Mouse (Mus musculus) thymus, postnatal 10 days (tissue): Measurements from ENCODE around the gene Cdca7l.

Experiments
- DNase-seq, 2 experiments: peaks; one replicate each; pipeline ENCODE4 v3.0.0; 2021; ENCODE audit warnings: low spot score in 2 of 2

The Cdca7l gene

DNA sequence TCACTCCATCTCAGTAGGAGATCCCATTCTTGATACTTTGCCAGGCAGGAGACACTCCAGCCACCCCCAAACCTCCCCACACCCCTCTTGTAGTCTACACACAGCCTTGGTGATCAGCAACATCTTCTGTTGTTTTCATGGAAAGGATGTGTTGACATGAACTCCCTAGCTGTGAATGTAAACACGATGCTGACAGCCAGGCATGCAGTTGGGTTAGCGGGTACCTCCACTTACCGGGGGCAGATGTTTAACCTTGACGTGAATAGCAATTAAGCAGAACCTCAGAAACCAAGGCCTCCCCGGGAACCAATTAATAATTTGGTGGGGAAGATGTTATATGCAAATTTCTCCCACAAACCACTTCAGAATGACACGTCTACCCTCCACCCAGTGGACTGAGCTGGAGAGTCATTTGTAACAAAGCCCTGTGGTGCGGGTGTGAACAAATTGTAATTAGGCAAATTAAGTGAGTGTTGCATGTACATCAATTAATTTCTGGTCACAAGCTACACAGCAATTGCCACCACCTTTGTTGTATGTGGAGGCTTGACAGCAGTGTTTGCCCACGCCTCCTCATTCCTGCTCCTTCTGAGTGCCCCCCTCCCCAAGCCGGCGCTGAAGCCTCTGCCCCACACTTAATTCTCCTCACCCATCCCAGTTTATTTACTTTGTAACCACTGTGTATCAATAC lies 5.4 kb downstream of the Cdca7l start:
- DNase-seq, result no peak

DNA sequence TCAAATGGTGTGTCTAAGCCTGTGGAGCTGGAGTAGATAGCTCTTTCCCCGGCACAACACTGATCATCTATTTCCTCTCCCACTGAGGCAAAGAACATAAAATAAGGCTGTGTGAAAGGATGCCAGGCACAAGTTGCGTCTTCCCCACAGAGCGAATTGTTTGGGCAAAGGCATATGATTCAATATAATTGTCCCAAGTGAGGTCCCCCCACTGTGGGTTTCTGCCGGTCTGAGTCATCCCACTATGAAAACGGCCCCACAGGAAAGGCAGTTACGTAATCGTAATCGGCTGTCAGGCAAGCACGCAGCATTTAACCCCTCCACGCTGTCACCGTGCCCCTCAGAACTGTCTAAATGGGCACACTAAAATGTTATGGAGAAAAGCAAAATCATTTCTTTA lies 6.0 kb downstream of the Cdca7l start:
- DNase-seq, result no peak

DNA sequence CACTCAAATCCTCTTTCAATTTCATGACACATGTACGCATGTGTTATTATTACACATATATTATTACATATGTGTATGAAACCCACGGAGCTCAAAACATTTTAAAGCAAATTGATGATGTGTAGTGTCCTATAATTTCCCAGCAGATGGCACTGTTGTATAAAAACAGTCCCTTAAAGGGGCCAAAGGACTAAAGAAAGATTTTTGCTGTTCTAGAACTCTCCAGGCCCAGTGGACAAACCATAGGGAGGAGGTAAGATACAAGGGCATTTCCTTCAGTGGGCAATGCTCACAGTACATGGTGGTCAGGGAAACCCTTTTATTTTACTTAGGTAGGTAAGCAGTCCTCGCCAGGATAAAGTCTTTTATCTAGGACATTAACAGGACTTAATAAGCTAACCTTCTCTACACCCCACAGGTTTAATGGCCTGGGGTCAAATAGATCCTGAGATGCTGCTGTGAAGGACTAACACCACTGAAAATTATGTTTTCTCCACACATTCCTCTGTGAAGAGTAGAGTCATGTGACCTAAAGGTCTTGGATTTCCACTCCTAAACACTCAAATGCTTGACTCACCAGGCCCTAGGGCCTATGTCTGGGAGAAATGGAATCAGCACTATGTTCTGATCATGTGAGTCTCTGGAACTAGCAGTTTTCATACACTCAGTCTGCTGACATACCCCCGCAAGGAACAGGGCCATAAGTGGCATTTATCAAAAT lies 16.2 kb downstream of the Cdca7l start:
- DNase-seq, result peak in 1 of 2 experiments; percentile 14

DNA sequence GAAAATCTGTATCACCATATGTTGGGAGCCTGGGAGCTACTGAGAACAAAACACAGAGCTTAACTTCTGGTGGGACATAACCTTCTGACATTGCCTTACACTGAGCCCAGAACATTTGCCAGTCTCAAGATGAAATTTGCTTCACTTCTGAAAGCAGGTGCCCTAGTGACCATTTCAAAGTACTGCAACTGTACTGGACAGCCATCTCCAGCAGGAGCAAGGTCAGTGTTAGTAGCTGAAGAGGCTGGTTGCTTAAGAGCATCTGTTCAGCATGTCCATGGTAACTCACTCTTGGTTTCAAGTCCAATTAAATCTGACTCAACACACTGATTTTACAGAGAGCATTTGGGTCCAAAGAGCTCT lies 16.8 kb downstream of the Cdca7l start:
- no peak for DNase-seq

DNA sequence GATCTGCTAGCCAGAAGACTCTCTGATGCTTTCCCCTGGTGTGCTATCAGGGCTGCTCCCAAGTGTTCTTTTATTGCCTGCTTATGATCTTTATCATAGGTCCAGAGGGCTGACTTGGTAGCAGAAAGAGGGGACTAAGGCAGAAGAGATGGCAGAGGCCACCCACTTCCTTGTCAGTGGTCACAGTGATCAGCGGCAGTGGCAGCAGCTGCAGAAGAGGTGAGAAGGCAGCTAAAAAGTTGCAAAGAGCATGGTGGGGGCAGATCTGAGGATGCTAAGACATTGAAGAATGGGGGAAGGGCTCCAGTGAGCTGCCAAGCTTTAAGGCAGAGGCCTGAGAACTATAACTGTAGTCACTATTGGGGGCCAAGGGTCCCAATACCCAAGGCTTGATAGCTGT lies 17.3 kb downstream of the Cdca7l start:
- DNase-seq, result no peak

DNA sequence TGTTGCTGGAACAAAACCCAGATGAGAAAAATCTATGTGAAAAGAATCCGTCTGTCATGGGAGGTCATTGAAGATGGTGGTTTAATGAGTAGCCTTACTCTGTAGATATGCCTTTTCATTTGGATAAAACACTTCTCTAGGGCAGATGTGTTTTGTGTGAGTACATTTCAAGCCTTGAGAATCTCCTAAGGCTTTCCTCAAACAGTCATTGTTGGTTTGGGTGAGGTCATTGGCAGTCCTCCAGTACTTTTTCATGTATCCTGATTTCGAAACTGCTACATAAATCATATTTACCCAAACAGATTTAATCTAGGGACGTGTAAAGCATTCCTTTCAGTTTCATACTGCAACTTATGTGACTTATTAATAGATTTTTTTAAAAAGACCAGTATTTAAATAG lies 24.3 kb downstream of the Cdca7l start:
- DNase-seq, result no peak

DNA sequence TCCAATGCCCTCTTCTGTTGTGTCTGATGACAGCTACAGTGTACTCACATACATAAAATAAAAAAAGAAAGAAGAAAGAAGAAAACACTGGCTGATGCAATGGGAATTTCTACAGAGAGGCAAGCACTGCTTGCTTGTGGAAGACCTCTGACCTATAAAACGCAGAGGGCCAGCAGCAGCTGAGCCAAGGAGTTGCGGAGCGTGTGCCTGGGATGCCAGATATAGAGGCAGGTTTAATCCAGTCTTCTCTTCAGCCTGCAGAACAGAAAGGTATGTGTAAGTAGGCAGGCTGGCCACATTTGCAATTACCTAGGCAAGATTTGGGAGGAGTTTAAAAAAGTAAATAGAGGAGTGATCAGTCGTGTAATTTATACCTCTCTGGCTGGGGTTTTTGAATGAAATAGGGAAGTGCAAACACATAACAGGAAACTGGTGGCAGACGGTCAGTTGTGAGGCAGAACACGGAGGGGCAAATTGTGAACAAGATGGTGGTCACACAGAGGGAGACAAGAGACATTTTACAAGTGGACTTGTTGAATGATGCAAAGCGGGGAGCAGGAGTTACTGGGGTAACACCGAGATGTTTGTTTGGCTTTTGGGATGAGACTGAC lies 27.4 kb downstream of the Cdca7l start:
- no peak for DNase-seq

DNA sequence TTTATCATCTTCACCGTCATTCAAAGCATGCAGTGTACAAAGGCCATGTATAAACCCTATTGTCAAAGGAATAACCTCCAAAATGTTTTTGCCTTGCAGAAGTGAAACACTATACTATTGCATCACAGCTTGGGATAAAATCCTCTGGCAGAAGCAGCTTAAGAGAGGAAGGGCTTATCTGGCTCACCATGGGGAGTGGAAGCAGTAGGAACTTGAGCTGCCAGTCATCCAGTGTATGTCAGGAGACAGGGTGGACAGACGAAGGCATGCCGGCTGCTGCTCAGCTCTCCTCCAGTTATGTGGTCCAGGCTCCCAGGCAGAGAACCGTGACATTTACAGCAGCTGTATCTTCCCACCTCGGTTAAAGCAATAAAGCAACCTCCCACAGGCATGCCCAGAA lies 28.1 kb downstream of the Cdca7l start:
- no peak for DNase-seq

DNA sequence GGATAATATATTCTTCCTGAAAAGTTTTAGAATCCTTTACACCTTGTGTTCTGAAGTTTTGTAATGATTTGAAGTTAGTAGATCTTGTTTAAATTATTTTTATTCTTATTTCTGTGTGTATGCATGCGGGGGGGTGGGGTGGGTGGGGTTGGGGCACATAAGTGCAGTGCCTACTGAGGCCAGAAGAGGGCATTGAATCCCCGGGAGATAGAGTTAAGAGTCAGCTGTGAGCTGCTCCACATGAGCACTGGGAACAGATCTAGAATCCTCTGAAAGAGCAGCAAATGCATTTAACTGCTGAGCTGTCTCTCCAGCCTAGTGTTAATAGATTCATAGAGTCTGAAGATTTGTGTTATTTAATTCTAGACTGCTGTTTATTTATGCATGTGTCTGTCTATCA lies 30.6 kb downstream of the Cdca7l start:
- DNase-seq, result no peak

DNA sequence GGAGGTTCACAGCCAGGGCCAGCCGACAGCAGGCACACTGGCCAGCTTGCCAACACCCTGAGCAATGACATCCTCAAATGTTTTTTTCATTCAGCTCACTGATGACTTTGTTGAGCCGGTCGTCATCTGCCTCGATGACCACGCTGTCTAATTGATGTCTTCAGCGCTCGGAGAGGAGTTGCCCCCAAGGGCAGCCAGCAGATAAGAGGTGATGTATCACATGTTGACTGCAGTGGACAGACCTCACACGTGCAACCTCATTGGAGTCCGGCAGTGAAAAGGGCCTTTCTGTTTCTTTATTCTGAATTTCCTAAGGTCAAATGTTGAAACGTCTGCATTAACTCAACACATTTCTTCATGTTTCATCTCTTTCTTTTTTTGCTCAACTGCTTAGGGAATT lies 31.3 kb downstream of the Cdca7l start:
- no peak for DNase-seq

DNA sequence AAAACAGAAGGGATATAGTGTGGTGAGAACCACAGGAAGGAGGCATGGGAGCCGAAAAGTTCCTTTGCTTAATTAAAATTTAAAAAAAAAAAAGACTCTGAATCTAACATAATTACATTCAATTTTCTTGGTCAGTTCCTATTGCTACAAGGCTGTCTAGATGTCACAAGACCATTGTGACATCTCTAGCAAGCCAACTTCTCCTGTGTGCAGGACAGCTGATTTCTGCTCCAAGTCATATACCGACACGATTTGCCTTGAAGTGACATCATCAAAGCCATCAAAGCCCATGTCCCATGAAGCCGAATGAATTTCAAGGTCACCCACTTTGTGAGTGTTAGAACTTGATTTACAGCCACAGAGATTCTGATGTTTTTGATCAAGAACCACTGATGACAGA lies 33.3 kb downstream of the Cdca7l start:
- no peak for DNase-seq

DNA sequence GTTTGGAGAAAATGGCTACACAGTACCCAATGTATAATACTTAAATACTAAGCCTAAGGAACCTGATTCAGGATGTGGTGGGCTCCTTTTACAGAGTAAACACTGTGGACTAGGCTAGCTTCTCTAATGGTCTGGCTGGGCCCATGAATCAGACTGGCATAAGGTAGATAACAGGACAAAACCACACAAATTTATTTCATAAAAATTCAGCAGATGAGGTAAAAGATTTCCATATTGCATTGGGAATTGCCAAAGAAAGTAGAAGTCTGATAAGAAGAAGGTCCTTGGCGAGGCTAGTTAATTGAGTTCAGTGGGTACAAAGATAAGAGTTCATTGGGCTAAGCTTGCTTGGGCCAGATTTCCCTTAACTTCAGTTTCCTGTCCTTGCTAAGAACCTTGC lies 36.6 kb downstream of the Cdca7l start:
- no peak for DNase-seq

DNA sequence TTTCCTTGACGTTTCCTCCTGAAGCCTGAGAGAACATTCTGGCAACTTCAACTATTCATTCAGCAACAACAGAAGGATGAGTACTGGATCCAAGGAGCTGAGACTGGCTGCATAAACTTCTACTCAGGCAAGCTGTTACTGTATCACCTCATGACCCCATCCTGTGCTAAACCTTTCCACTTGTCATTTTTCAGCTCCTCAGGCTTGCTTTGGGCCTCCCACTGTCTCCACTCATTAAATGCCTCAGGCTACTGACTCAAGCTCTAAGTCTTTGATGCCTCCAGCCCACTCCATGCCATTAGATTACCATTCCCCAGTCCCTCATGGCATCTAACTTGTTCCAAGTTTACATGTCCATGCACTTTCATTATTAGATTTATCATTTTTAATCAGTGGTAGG lies 38.6 kb downstream of the Cdca7l start:
- DNase-seq, result no peak

DNA sequence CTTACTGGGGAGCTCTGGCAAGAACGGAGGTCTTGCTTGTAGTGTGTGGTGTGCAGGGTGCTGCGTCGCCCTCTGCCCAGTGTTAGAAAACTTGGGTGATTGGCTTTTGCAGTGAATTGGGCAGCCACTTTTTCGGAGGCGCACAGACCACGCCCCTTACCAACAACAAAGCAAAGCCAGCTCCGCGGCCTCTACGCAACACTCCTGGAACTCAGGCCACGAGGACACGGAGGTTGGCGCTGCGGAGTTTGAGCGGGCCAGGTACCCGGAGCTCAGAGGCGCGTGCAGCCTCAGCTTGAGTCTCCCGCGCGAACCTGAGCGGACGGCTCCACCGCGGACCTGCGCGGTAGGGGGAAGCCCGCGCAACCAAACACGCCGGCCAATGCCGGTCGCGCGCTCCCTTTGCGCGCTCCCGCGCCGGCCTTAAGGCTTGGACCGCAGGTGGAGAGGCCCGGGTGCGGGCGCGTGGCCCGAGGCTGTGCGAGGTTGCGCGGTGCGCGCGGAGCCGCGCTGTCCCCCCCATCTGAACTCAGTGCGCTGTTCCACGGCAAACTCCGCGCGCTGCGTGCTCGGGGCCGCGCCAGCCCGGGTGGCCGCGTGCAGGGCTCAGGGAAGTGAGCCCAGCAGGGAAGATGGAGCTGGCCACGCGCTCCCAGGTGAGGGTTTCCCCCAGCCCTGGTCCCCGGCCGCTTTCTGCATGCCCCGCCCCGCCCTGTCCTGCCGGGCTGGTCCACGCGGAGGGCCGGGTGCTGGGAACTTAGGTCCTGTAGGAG lies 39.4 kb downstream of the Cdca7l start:
- peak; percentile 56 to 62 for DNase-seq

DNA sequence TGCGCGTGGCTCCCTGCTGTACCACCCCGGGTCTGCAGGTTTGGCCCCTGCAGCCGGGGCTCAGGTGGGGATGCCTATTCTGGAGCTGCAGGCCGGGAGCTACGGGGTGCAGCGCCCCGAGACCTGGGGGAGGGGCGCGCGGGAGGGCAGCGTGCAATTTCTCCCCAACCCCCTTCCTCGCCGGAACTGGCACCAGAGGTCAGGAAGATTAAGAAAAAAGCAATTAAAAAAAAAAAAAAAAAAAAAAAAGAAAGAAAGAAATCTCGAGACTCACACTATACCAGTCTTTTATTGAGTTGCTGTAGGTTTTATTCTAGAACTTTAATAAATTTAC lies 40.0 kb downstream of the Cdca7l start:
- DNase-seq, result peak in 1 of 2 experiments; percentile 32

DNA sequence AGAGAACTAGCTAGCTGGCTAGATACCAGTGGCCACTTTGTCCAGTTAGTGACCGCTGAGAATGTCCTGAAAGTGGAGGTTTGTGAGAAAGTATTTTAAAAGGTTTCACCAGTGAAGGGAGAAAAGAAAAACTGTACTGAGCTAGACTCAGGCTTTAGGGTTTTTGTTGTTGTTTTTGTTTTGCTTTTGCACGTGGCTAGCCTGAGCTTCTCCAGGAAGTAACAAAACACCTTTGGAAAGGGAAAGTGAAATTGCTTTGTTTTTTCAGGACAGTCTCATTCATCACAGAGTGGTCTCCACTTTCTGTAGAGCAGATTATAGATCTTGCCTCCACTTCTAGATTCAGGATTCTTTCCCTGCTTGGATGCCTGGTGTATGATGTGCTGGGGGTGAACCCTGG lies 40.8 kb downstream of the Cdca7l start:
- no peak for DNase-seq

DNA sequence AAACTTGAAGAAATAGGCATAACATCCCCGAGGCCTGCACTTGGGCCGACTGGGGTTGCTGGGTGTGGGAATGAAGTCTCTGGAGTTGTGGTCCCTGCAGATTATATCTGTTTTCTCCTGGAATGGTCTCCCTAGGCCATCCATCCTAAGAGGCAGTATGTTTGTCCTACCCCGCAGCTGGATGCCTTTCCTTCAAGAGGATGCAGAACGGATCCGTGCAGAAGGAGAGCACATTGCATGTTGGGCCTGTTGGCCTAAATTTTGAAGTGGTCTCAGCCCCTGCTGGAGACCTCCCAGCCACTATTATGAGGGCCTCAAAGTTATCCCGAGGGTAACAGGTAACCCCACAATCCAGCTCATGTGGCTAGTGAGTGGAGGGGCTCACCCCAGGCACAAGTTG lies 44.5 kb downstream of the Cdca7l start:
- no peak for DNase-seq

DNA sequence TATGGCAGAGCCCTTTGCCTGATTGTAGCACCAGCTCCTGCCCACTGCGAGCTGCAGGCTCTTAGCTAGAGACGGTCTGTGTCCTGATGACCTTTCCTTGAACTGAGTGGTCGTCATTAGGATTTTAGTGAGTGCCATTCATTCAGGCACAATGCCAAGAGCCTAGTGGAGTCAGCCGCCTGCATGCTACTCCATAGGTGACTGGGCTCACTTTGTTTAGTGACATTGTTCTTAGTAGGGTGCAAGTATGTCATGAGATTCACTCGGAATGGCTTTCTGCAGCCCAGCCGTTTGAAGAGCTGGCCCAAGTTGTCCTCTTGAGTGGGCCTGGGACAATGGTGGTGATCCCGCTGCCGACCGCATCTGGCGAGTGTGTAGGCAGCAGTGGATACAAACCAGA lies 46.4 kb downstream of the Cdca7l start:
- DNase-seq, result no peak

DNA sequence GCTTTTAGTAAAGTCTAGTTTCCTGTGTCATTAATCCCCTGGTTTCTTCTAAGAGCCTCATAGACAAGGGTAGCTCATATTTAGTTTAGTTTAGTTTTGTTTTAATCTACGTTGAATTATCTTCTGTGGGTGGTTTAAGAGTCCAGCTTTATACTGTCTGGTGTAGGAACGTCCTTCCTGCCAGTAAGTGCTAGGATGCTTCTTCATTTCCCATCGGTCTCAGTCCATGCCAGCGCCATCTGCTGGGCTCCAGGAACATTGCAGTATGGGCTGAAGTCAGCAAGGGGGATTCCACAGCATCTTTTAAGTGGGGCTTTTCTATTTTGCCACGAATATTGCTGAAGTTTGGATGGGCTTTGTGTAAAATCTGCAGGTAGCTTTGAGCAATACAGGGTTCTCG lies 49.2 kb downstream of the Cdca7l start:
- DNase-seq, result peak; percentile 9 to 61

DNA sequence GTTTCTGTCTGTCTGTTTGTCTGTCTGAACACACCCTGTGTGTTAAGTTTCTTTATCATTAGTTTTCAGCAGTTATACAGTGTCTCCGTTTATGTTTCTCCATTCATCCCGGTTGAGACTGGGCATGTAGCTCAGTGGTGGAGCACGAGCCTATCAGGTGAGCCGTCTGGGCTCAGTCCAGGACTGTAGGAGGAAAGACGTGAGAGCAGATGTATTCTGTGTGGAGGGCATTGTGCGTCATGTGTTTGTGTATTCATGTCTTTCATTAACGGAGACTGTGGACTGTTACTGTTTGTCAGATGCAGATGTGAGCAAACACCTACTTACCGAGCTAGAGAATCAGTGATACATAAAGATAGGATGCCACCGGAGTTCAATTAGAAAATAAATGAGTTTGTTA lies 52.9 kb downstream of the Cdca7l start:
- no peak for DNase-seq

DNA sequence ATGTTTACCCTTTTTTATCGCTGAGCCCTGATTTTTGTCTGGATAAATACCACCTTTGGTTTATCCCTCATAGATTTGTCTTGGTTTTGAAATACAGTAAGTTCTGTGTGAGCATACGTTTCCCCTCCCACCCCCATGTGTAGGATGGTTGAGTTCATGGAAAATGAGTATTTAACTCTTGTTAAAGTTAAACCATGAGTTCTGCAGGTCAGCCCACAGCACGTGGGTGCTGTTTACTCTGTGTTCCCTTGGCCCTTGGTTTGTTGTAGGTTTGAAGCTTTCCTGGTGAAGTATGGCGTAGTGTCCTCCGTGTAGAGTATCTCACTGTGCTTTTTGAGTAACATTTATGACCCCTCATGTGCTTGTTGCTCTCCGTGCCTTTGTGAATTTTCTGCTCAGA lies 53.8 kb downstream of the Cdca7l start:
- no peak for DNase-seq

DNA sequence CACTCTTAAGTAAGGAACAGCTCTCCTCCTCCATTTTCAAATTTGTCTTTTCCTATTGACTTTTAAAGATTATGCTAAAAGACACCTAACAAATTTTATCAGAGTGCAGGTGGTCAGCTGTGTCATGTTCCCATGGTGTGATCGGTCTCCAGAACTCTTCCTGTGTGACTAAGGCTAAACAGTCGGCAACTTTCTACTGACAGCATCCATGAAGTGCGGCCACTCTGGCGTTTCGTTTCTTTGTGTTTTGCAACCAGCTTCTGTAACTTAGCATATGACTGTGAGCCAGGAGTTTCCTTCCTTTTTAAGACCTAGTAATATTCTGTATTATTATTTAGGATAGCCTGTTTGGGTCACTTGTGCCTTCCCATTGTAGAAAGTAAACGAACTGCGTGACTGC lies 56.8 kb downstream of the Cdca7l start:
- no peak for DNase-seq

DNA sequence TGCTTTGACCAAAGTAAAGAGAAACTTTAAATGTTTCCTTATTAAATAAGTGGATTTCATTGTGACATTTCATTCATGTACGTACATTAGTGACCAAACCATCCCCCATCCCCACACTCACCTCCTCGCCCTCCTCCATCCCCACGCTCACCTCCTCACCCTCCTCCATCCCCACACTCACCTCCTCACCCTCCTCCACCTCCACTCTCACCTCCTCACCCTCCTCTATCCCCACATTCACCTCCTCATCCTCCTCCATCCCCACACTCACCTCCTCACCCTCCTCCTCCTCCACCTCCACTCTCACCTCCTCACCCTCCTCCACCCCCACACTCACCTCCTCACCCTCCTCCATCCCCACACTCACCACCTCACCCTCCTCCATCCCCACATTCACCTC lies 57.2 kb downstream of the Cdca7l start:
- DNase-seq, result no peak
